Mouse (Mus musculus) heart, embryonic 10.5 days (tissue): ENCODE results near the gene Tubb5. TPM values are rescaled to one million over a fixed set of nuclear protein-coding genes. Genes with fewer than 3 reads are reported as not detected.
A peak's percentile ranks its signal among the peaks of the same experiment; 100 is the strongest.
"Not testable (repeated sequence)": the region's sequence is repeated elsewhere in the genome, so short reads cannot be mapped to it uniquely, and the experiment has no call there.

Experiments used
- DNase-seq: peaks from one replicate; pipeline ENCODE4 v3.0.0-alpha.2; 2017; ENCODE audit warnings: low spot score
- H3K27ac ChIP-seq: fragments of 300-500 bp; sonication (generic); 2 replicates; pipeline ENCODE4 v1.5.1; 2016; ENCODE audit warnings: mild to moderate bottlenecking
- H3K27me3 ChIP-seq: fragments of 300-500 bp; sonication (generic); 2 replicates; pipeline ENCODE4 v1.6.1; 2016; ENCODE audit warnings: mild to moderate bottlenecking; ENCODE audit not compliant: poor library complexity, insufficient read depth, severe bottlenecking
- H3K36me3 ChIP-seq: fragments of 300-500 bp; sonication (generic); 2 replicates; pipeline ENCODE4 v1.6.1; 2016; ENCODE audit warnings: mild to moderate bottlenecking, moderate library complexity
- H3K4me1 ChIP-seq: fragments of 300-500 bp; sonication (generic); 2 replicates; pipeline ENCODE4 v1.6.1; 2016; ENCODE audit warnings: mild to moderate bottlenecking
- H3K4me3 ChIP-seq: fragments of 300-500 bp; sonication (generic); 2 replicates; pipeline ENCODE4 v1.5.1; 2016; ENCODE audit warnings: mild to moderate bottlenecking, moderate library complexity
- H3K9me3 ChIP-seq: fragments of 300-500 bp; sonication (generic); 2 replicates; pipeline ENCODE4 v1.6.1; 2016; ENCODE audit warnings: mild to moderate bottlenecking, moderate library complexity
- WGBS: fragments of 180-500 bp; shearing (Covaris S2); methylation state at CpG from one replicate; pipeline ENCODE4 v1.1.7; 2016; 5-methylcytosine and 5-hydroxymethylcytosine counted together
- polyA plus RNA-seq: library from polyadenylated mRNA; unstranded; fragments of >200 nt; fragmentation: Nextera tagmentation; extraction: Ambion mirVana; gene quantifications from 2 replicates; pipeline ENCODE4 v1.2.1, GENCODE M21; 2016

The Tubb5 gene
- polyA plus RNA-seq, 1 experiment from 2014 or later = 1,091 TPM

- no peaks in the 10 kb centered on the region for H3K27me3 ChIP-seq
- 91% methylated on average over 3 of the region's 3 CpGs for WGBS
- DNase-seq = no peak
- no peaks in the 10 kb centered on the region for H3K9me3 ChIP-seq
- peaks cover 15% of the 10 kb centered on the region for H3K4me1 ChIP-seq
- no peak overlapping the region for H3K27ac ChIP-seq
- H3K4me3 ChIP-seq = no peak overlapping the region
- H3K36me3 ChIP-seq = peaks cover 39% of the 10 kb centered on the region
Measured at GRCm38 (mm10) chr17:35843514-35843913, 5.4 kb upstream of the Tubb5 start.

- no peaks in the 10 kb centered on the region for H3K27me3 ChIP-seq
- 14% methylated on average over 11 of the region's 11 CpGs for WGBS
Measured at GRCm38 (mm10) chr17:35842006-35842405, 3.9 kb upstream of the Tubb5 start.

GRCm38 (mm10) chr17:35841076-35841950, 3.2 kb upstream of the Tubb5 start, which contains the start of gene Mdc1:
Mdc1 (plus strand) TSS chr17:35841515.
- Histone ChIP-seq H3K4me1 (peaks cover 15% of the 10 kb centered on the region), H3K9me3 (no peaks in the 10 kb centered on the region), H3K4me3 (peak within 1 kb of the TSS; percentile 77), H3K27me3 (no peaks in the 10 kb centered on the region), H3K36me3 (peaks cover 24% of the 10 kb centered on the region), H3K27ac (peak within 1 kb of the TSS; percentile 94)
- DNase-seq = peak; percentile 100
- WGBS = under 1% methylated on average over 59 of the region's 59 CpGs

More at GRCm38 (mm10) chr17:35842006-35842405, 3.9 kb upstream of the Tubb5 start:
- Histone ChIP-seq H3K9me3 (no peaks in the 10 kb centered on the region), H3K4me1 (peaks cover 15% of the 10 kb centered on the region), H3K36me3 (peaks cover 24% of the 10 kb centered on the region), H3K4me3 (peak overlapping the region; percentile 77), H3K27ac (peak overlapping the region; percentile 94)
- DNase-seq = no peak

GRCm38 (mm10) chr17:35840561-35840960, 2.5 kb upstream of the Tubb5 start:
- Histone ChIP-seq H3K4me1 (peaks cover 21% of the 10 kb centered on the region), H3K36me3 (peaks cover 24% of the 10 kb centered on the region), H3K9me3 (no peaks in the 10 kb centered on the region), H3K27me3 (no peaks in the 10 kb centered on the region), H3K4me3 (peak overlapping the region; percentile 77), H3K27ac (peak overlapping the region; percentile 94)
- DNase-seq = no peak
- WGBS = 53% methylated on average over 14 of the region's 14 CpGs

GRCm38 (mm10) chr17:35839002-35839401, 896 bp upstream of the Tubb5 start:
- WGBS = 59% methylated on average over 3 of the region's 3 CpGs
- not testable (repeated sequence) for DNase-seq, H3K27me3 ChIP-seq, H3K9me3 ChIP-seq
- peak overlapping the region; percentile 98 for H3K27ac ChIP-seq
- H3K4me3 ChIP-seq = peak overlapping the region; percentile 80
- H3K36me3 ChIP-seq = peaks cover 29% of the 10 kb centered on the region
- peaks cover 31% of the 10 kb centered on the region for H3K4me1 ChIP-seq

GRCm38 (mm10) chr17:35838570-35838969, 464 bp upstream of the Tubb5 start:
- no peak for DNase-seq

GRCm38 (mm10) chr17:35837487-35837886, 619 bp downstream of the Tubb5 start:
- 0% methylated on average over 18 of the region's 18 CpGs for WGBS
- no peaks in the 10 kb centered on the region for H3K9me3 ChIP-seq

More at GRCm38 (mm10) chr17:35838570-35838969, 464 bp upstream of the Tubb5 start:
- Histone ChIP-seq H3K9me3 (no peaks in the 10 kb centered on the region), H3K4me1 (peaks cover 31% of the 10 kb centered on the region), H3K36me3 (peaks cover 33% of the 10 kb centered on the region), H3K27ac (peak overlapping the region; percentile 98), H3K4me3 (peak overlapping the region; percentile 80), H3K27me3 (no peaks in the 10 kb centered on the region)
- WGBS = under 1% methylated on average over 5 of the region's 5 CpGs

GRCm38 (mm10) chr17:35836991-35837422, 1.1 kb downstream of the Tubb5 start:
- WGBS = under 1% methylated on average over 25 of the region's 25 CpGs
- Histone ChIP-seq H3K9me3 (no peaks in the 10 kb centered on the region), H3K36me3 (peaks cover 43% of the 10 kb centered on the region)

More at GRCm38 (mm10) chr17:35837487-35837886, 619 bp downstream of the Tubb5 start:
- H3K4me3 ChIP-seq = peak overlapping the region; percentile 80
- no peak for DNase-seq
- H3K27ac ChIP-seq = peak overlapping the region; percentile 98
- peaks cover 28% of the 10 kb centered on the region for H3K4me1 ChIP-seq
- no peaks in the 10 kb centered on the region for H3K27me3 ChIP-seq
- peaks cover 43% of the 10 kb centered on the region for H3K36me3 ChIP-seq

GRCm38 (mm10) chr17:35836178-35836965, 1.7 kb downstream of the Tubb5 start:
- no peak for DNase-seq
- Histone ChIP-seq H3K4me1 (peaks cover 22% of the 10 kb centered on the region), H3K27ac (peak overlapping the region; percentile 98), H3K36me3 (peaks cover 49% of the 10 kb centered on the region), H3K4me3 (peak overlapping the region; percentile 80), H3K27me3 (no peaks in the 10 kb centered on the region), H3K9me3 (no peaks in the 10 kb centered on the region)
- 11% methylated on average over 24 of the region's 24 CpGs for WGBS

More at GRCm38 (mm10) chr17:35836991-35837422, 1.1 kb downstream of the Tubb5 start:
- no peaks in the 10 kb centered on the region for H3K27me3 ChIP-seq
- H3K27ac ChIP-seq = peak overlapping the region; percentile 98
- peak overlapping the region; percentile 80 for H3K4me3 ChIP-seq
- peaks cover 24% of the 10 kb centered on the region for H3K4me1 ChIP-seq
- peak; percentile 97 for DNase-seq

GRCm38 (mm10) chr17:35835424-35836140, 2.5 kb downstream of the Tubb5 start:
- Histone ChIP-seq H3K27me3 (no peaks in the 10 kb centered on the region), H3K4me1 (peaks cover 24% of the 10 kb centered on the region), H3K9me3 (no peaks in the 10 kb centered on the region), H3K4me3 (peak overlapping the region; percentile 80), H3K27ac (no peak overlapping the region), H3K36me3 (peaks cover 56% of the 10 kb centered on the region)
- DNase-seq = no peak
- 84% methylated on average over 26 of the region's 26 CpGs for WGBS

- Histone ChIP-seq H3K36me3 (peaks cover 62% of the 10 kb centered on the region), H3K4me1 (peaks cover 31% of the 10 kb centered on the region), H3K4me3 (peak overlapping the region; percentile 80), H3K27me3 (no peaks in the 10 kb centered on the region), H3K9me3 (no peaks in the 10 kb centered on the region), H3K27ac (no peak overlapping the region)
- 82% methylated on average over 26 of the region's 26 CpGs for WGBS
- no peak for DNase-seq
Measured at GRCm38 (mm10) chr17:35834696-35835422, 3.2 kb downstream of the Tubb5 start.

GRCm38 (mm10) chr17:35833894-35834293, 4.2 kb downstream of the Tubb5 start:
- Histone ChIP-seq H3K36me3 (peaks cover 64% of the 10 kb centered on the region), H3K9me3 (no peaks in the 10 kb centered on the region), H3K4me3 (peak overlapping the region; percentile 18), H3K27ac (no peak overlapping the region), H3K27me3 (no peaks in the 10 kb centered on the region), H3K4me1 (peaks cover 29% of the 10 kb centered on the region)
- WGBS = 53% methylated on average over 5 of the region's 5 CpGs
- no peak for DNase-seq
